Mouse (Mus musculus) myocyte (in vitro differentiated cells): ENCODE data around the gene Itgal. TPM values are rescaled to one million over a fixed set of nuclear protein-coding genes. Genes with fewer than 3 reads are reported as not detected.

Source experiments
- H3K27me3 ChIP-seq: one replicate; pipeline ENCODE4 v1.6.1; 2011; ENCODE audit not compliant: control insufficient read depth, insufficient read depth, insufficient read length
- H3K36me3 ChIP-seq: one replicate; pipeline ENCODE4 v1.6.1; 2011; ENCODE audit not compliant: control insufficient read depth, insufficient read depth
- H3K4me2 ChIP-seq: one replicate; pipeline ENCODE4 v1.6.1; 2011; ENCODE audit warnings: low read depth, control low read depth
- H3K4me3 ChIP-seq: one replicate; pipeline ENCODE4 v1.5.1; 2011; ENCODE audit warnings: mild to moderate bottlenecking, control low read depth, moderate library complexity
- H3K79me2 ChIP-seq: one replicate; pipeline ENCODE4 v1.6.1; 2011; ENCODE audit not compliant: control insufficient read depth, insufficient read depth
- H3ac ChIP-seq: one replicate; pipeline ENCODE4 v1.6.1; 2011; ENCODE audit not compliant: control insufficient read depth, insufficient read length
- CEBPB ChIP-seq: IDR thresholded peaks from 2 replicates; pipeline ENCODE4 v1.6.1; 2011; ENCODE audit warnings: mild to moderate bottlenecking, moderate library complexity; ENCODE audit not compliant: poor library complexity, insufficient read depth, severe bottlenecking
- E2F4 ChIP-seq: IDR thresholded peaks from one replicate; pipeline ENCODE4 v1.6.1; 2011; ENCODE audit warnings: mild to moderate bottlenecking, control low read depth, moderate library complexity; ENCODE audit not compliant: insufficient read depth
- MAX ChIP-seq: IDR thresholded peaks from one replicate; pipeline ENCODE4 v1.6.1; 2011; ENCODE audit warnings: low read depth, mild to moderate bottlenecking, control low read depth
- MYOD1 ChIP-seq, 3 experiments: IDR thresholded peaks; one replicate each; pipeline ENCODE4 v1.6.1; 2011; ENCODE audit warnings: control low read depth in 2 of 3, low read depth in 2 of 3, mild to moderate bottlenecking in 2 of 3, moderate library complexity in 1 of 3; ENCODE audit not compliant: insufficient read length in 2 of 3, control insufficient read depth in 1 of 3
- MYOG ChIP-seq, 3 experiments: IDR thresholded peaks; one replicate each; pipeline ENCODE4 v1.6.1; 2011; ENCODE audit warnings: control low read depth in 2 of 3, low read depth in 2 of 3, mild to moderate bottlenecking in 2 of 3; ENCODE audit not compliant: insufficient read length in 2 of 3, control insufficient read depth in 1 of 3, insufficient read depth in 1 of 3
- POLR2A ChIP-seq: IDR thresholded peaks from one replicate; pipeline ENCODE4 v1.6.1; 2011; ENCODE audit warnings: low read depth, mild to moderate bottlenecking, control low read depth, moderate library complexity; ENCODE audit not compliant: insufficient read length
- POLR2AphosphoS2 ChIP-seq: IDR thresholded peaks from one replicate; pipeline ENCODE4 v1.6.1; 2011; ENCODE audit warnings: low read depth, control low read depth; ENCODE audit not compliant: insufficient read length
- REST ChIP-seq: IDR thresholded peaks from one replicate; pipeline ENCODE4 v1.6.1; 2011; ENCODE audit warnings: mild to moderate bottlenecking, control low read depth, moderate library complexity; ENCODE audit not compliant: insufficient read depth, insufficient read length
- SRF ChIP-seq: IDR thresholded peaks from one replicate; pipeline ENCODE4 v1.6.1; 2011; ENCODE audit warnings: low read depth; ENCODE audit not compliant: control insufficient read depth, insufficient read length
- TCF12 ChIP-seq: IDR thresholded peaks from one replicate; pipeline ENCODE4 v1.6.1; 2011; ENCODE audit warnings: mild to moderate bottlenecking, control low read depth; ENCODE audit not compliant: poor library complexity, insufficient read depth, severe bottlenecking
- TCF3 ChIP-seq: IDR thresholded peaks from one replicate; pipeline ENCODE4 v1.6.1; 2011; ENCODE audit warnings: low read depth, control low read depth; ENCODE audit not compliant: insufficient read length
- USF1 ChIP-seq: IDR thresholded peaks from one replicate; pipeline ENCODE4 v1.6.1; 2011; ENCODE audit warnings: low read depth, mild to moderate bottlenecking, control low read depth, moderate library complexity
- polyA plus RNA-seq: library from polyadenylated mRNA; unstranded; fragments of >200 nt; fragmentation: generic; extraction: Trizol; gene quantifications from one replicate; pipeline ENCODE4 v1.2.1, GENCODE M21; 2012; ENCODE audit warnings: missing spikeins

The Itgal gene
- polyA plus RNA-seq, 1 experiment = 0.16 TPM

DNA sequence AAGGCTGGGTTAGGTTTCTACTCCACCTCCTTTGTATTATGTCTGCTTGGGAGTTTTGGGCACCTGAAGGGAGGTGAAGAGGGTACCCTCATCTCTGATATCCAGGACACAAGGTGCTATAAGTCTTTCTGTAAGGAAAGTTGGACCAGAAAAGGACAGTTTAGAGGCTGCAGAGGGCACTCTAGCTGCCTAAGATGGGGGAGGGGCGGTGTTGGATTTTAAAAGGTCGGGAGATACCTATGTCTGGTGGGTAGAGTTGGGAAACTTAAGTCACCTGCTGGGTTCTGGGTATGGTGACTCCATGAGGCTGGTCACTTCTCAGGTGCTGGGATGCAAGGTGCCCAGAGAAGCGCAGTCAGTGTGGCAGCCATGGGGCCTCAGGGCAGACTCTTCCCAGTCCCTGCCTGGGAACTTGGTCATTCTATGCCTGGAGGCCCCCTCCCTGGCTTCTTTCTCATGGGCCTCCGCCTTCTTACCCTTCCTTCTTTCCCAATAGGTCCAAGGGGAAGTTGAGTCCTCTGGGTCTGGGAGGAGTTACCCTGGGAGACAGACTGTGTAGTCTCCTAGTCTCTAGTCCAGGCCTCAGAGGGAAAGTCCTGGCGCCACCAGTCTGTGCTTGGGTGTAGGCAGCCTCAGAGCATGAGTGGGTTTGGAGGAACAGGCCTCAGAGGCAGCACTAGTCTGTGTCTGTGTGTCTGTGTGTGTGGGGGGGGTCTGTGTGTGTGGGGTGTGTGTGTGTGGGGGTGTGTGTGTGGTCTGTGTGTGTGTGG lies 911 bp downstream of the Itgal start:
- no peak overlapping the region for H3K4me2 ChIP-seq
- no peaks in the 10 kb centered on the region for H3K79me2 ChIP-seq
- H3K27me3 ChIP-seq = peaks cover 49% of the 10 kb centered on the region
- TF ChIP-seq SRF (no peak), MYOD1 (IDR thresholded peaks at IDR 0.05; ENCODE audit: control insufficient read depth in 1 of 3, insufficient read length in 2 of 3, low read depth in 2 of 3) (no peak), TCF3 (no peak), MYOG (IDR thresholded peaks at IDR 0.05; ENCODE audit: control insufficient read depth in 1 of 3, insufficient read depth in 1 of 3, insufficient read length in 2 of 3, low read depth in 2 of 3) (no peak), TCF12 (no peak), POLR2A (no peak), CEBPB (no peak), MAX (no peak), POLR2AphosphoS2 (no peak), E2F4 (no peak)
- no peak overlapping the region for H3ac ChIP-seq
- H3K4me3 ChIP-seq = no peak overlapping the region
- H3K36me3 ChIP-seq = no peaks in the 10 kb centered on the region

DNA sequence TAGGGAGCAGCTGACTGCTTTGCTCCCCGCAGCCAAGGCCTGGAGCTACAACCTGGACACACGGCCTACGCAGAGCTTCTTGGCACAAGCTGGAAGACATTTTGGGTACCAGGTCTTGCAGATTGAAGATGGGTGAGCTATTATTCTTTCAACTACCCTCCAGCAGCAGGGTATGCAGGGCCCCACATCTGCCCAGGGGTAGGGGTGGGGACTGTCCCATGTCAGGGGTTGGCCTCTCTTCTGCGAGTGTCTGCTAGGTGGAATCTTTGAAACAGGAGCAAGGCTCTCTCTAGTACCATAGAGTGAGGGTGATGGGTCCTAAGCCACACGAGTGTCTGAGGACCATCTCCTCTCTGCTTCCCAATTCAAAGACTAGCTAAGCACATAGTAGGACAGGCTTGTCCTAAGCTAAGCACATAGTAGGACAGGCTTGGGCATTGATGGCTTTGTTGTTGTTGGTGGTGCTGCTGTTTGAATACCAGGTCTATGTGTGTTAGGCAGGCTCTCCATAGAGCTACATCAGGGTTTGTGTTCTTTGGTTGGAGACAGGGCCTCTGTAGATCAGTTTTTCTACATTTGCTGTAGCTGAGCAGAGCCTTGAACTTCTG lies 1.6 kb downstream of the Itgal start:
- Histone ChIP-seq H3K36me3 (no peaks in the 10 kb centered on the region), H3K27me3 (peaks cover 49% of the 10 kb centered on the region), H3ac (no peak overlapping the region), H3K79me2 (no peaks in the 10 kb centered on the region), H3K4me2 (no peak overlapping the region), H3K4me3 (no peak overlapping the region)
- TF ChIP-seq MAX = no peak
- TF ChIP-seq CEBPB = no peak
- TF ChIP-seq USF1 = no peak
- TF ChIP-seq POLR2AphosphoS2 = no peak
- TF ChIP-seq MYOD1 (IDR thresholded peaks at IDR 0.05; ENCODE audit: control insufficient read depth in 1 of 3, insufficient read length in 2 of 3, low read depth in 2 of 3) = no peak
- no peak for TF ChIP-seq REST
- TF ChIP-seq SRF = no peak
- TF ChIP-seq POLR2A = no peak
- no peak for TF ChIP-seq TCF3
- TF ChIP-seq TCF12 = no peak
- TF ChIP-seq MYOG (IDR thresholded peaks at IDR 0.05; ENCODE audit: control insufficient read depth in 1 of 3, insufficient read depth in 1 of 3, insufficient read length in 2 of 3, low read depth in 2 of 3) = no peak
- TF ChIP-seq E2F4 = no peak

DNA sequence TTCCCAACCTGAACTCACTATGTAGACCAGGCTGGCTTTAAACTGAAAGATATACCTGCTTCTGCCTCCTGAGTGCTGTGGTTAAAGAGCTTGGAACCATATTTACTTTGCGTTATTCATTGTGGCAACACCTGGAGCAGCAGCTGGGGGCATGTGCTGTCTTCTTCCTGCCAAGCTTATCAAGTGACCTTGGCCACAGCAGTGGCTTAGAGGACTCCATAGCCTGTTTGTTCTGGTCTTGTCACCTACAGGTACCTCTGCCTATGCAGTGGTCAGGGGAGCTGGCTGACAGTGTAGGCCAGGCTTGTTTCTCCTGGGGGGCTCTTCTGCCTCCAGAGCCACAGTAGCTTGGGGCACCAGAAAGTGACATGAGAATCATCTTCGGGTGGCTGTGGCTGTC lies 12.4 kb downstream of the Itgal start:
- TF ChIP-seq CEBPB (no peak), E2F4 (no peak), MYOD1 (IDR thresholded peaks at IDR 0.05; ENCODE audit: control insufficient read depth in 1 of 3, insufficient read length in 2 of 3, low read depth in 2 of 3) (no peak), REST (no peak)
- Histone ChIP-seq H3ac (no peak overlapping the region), H3K4me3 (no peak overlapping the region), H3K4me2 (no peak overlapping the region), H3K27me3 (peaks cover 59% of the 10 kb centered on the region), H3K36me3 (no peaks in the 10 kb centered on the region), H3K79me2 (no peaks in the 10 kb centered on the region)

- no peaks in the 10 kb centered on the region for H3K79me2 ChIP-seq
- H3ac ChIP-seq = no peak overlapping the region
- H3K4me2 ChIP-seq = no peak overlapping the region
- H3K4me3 ChIP-seq = no peak overlapping the region
- TF ChIP-seq POLR2A = no peak
- H3K36me3 ChIP-seq = no peaks in the 10 kb centered on the region
- H3K27me3 ChIP-seq = peaks cover 58% of the 10 kb centered on the region
These were observed 12.8 kb downstream of the Itgal start for GRCm38 (mm10) chr7:127308887-127309286.

DNA sequence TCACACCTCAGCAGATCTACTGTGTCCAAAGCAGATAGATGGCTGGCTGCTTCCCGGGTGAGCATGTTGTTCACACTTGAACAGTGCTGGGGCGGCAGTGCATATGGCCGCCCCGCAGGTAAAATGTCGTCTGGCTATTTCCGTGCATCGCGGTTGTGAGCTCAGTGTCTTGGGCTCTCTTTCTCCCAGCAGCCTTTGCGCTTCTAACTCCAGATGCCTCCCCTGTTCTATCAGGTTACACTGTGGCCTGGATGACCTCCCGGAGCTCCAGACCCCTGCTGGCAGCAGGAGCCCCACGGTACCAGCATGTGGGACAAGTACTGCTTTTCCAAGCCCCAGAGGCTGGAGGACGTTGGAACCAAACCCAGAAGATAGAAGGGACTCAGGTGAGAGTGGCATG lies 13.9 kb downstream of the Itgal start:
- H3K79me2 ChIP-seq = no peaks in the 10 kb centered on the region
- no peak for TF ChIP-seq SRF
- no peak for TF ChIP-seq MYOD1 (IDR thresholded peaks at IDR 0.05; ENCODE audit: control insufficient read depth in 1 of 3, insufficient read length in 2 of 3, low read depth in 2 of 3)
- no peak for TF ChIP-seq POLR2A
- TF ChIP-seq TCF12 = no peak
- TF ChIP-seq E2F4 = no peak
- no peak for TF ChIP-seq USF1
- TF ChIP-seq MYOG (IDR thresholded peaks at IDR 0.05; ENCODE audit: control insufficient read depth in 1 of 3, insufficient read depth in 1 of 3, insufficient read length in 2 of 3, low read depth in 2 of 3) = no peak
- no peak for TF ChIP-seq REST
- TF ChIP-seq CEBPB = no peak
- no peak for TF ChIP-seq TCF3
- no peak for TF ChIP-seq POLR2AphosphoS2
- no peak for TF ChIP-seq MAX
- H3ac ChIP-seq = no peak overlapping the region
- no peaks in the 10 kb centered on the region for H3K36me3 ChIP-seq
- H3K4me2 ChIP-seq = peak overlapping the region; percentile 18
- no peak overlapping the region for H3K4me3 ChIP-seq
- H3K27me3 ChIP-seq = peaks cover 61% of the 10 kb centered on the region
